Mouse (Mus musculus) erythroblast, embryonic 14.5 days (primary cell): ENCODE measurements at regions not wholly inside any gene's neighbourhood (a gene's known extent, or its start where the extent isn't known, plus 50 kb on each side); places are given as distances from the start of the nearest gene placed in this dataset.

Experiments used
- H3K27me3 ChIP-seq: 2 replicates; pipeline ENCODE4 v1.6.1; 2012; ENCODE audit warnings: inconsistent platforms; ENCODE audit not compliant: control insufficient read depth
- H3K36me3 ChIP-seq: 2 replicates; pipeline ENCODE4 v1.6.1; 2012; ENCODE audit warnings: mild to moderate bottlenecking, inconsistent platforms; ENCODE audit not compliant: control insufficient read depth
- H3K4me1 ChIP-seq: 2 replicates; pipeline ENCODE4 v1.6.1; 2012; ENCODE audit warnings: inconsistent platforms; ENCODE audit not compliant: control insufficient read depth
- H3K4me3 ChIP-seq: replicated peaks from 2 replicates; pipeline ENCODE3; 2012; ENCODE audit warnings: moderate library complexity, mild to moderate bottlenecking, inconsistent platforms
- H3K9me3 ChIP-seq: 2 replicates; pipeline ENCODE4 v1.6.1; 2012; ENCODE audit warnings: low read length, inconsistent platforms, mixed read lengths; ENCODE audit not compliant: control insufficient read depth
- GATA1 ChIP-seq: IDR thresholded peaks from 2 replicates; pipeline ENCODE4 v1.6.1; 2012; ENCODE audit warnings: low read length, inconsistent platforms, mixed read lengths
- TAL1 ChIP-seq: IDR thresholded peaks from 3 replicates; pipeline ENCODE4 v1.6.1; 2012; ENCODE audit warnings: low read length, inconsistent platforms, mixed read lengths

- TF ChIP-seq TAL1 (no peak), GATA1 (no peak)
- Histone ChIP-seq H3K4me3 (no peak overlapping the region), H3K27me3 (no peaks in the 10 kb centered on the region), H3K36me3 (no peaks in the 10 kb centered on the region), H3K9me3 (no peaks in the 10 kb centered on the region), H3K4me1 (no peaks in the 10 kb centered on the region)
These were observed 402.4 kb downstream of the H2al1j start for GRCm38 (mm10) chrX:11729992-11730391.

- Histone ChIP-seq H3K9me3 (no peaks in the 10 kb centered on the region), H3K36me3 (no peaks in the 10 kb centered on the region), H3K27me3 (no peaks in the 10 kb centered on the region), H3K4me3 (no peak overlapping the region), H3K4me1 (no peaks in the 10 kb centered on the region)
- TF ChIP-seq GATA1, result no peak
- no peak for TF ChIP-seq TAL1
These were observed 404.7 kb downstream of the H2al1j start for GRCm38 (mm10) chrX:11732371-11732770.

GRCm38 (mm10) chrX:11734505-11735435 lies 407.1 kb downstream of the H2al1j start:
- Histone ChIP-seq H3K4me3 (no peak overlapping the region), H3K27me3 (no peaks in the 10 kb centered on the region), H3K4me1 (no peaks in the 10 kb centered on the region), H3K9me3 (no peaks in the 10 kb centered on the region), H3K36me3 (no peaks in the 10 kb centered on the region)
- TF ChIP-seq GATA1, result no peak
- no peak for TF ChIP-seq TAL1

- no peak overlapping the region for H3K4me3 ChIP-seq
- no peaks in the 10 kb centered on the region for H3K4me1 ChIP-seq
- no peaks in the 10 kb centered on the region for H3K9me3 ChIP-seq
- no peaks in the 10 kb centered on the region for H3K27me3 ChIP-seq
- H3K36me3 ChIP-seq, result no peaks in the 10 kb centered on the region
- TF ChIP-seq TAL1, result no peak
- TF ChIP-seq GATA1, result no peak
These were observed 408.0 kb downstream of the H2al1j start for GRCm38 (mm10) chrX:11735516-11736170.

GRCm38 (mm10) chrX:11736481-11736880 lies 408.9 kb downstream of the H2al1j start:
- H3K9me3 ChIP-seq, result no peaks in the 10 kb centered on the region
- no peak for TF ChIP-seq GATA1
- no peak for TF ChIP-seq TAL1
- H3K4me1 ChIP-seq, result no peaks in the 10 kb centered on the region
- no peak overlapping the region for H3K4me3 ChIP-seq
- no peaks in the 10 kb centered on the region for H3K27me3 ChIP-seq
- H3K36me3 ChIP-seq, result no peaks in the 10 kb centered on the region

GRCm38 (mm10) chrX:11739565-11739964 lies 411.9 kb downstream of the H2al1j start:
- H3K27me3 ChIP-seq, result no peaks in the 10 kb centered on the region
- H3K4me3 ChIP-seq, result no peak overlapping the region
- no peaks in the 10 kb centered on the region for H3K36me3 ChIP-seq
- TF ChIP-seq GATA1 (no peak), TAL1 (no peak)
- H3K4me1 ChIP-seq, result no peaks in the 10 kb centered on the region
- H3K9me3 ChIP-seq, result no peaks in the 10 kb centered on the region

GRCm38 (mm10) chrX:11745911-11746310 lies 414.2 kb downstream of the Bcor start:
- Histone ChIP-seq H3K4me1 (no peaks in the 10 kb centered on the region), H3K4me3 (no peak overlapping the region), H3K9me3 (no peaks in the 10 kb centered on the region), H3K27me3 (no peaks in the 10 kb centered on the region), H3K36me3 (no peaks in the 10 kb centered on the region)
- no peak for TF ChIP-seq TAL1
- TF ChIP-seq GATA1, result no peak

- H3K4me1 ChIP-seq, result no peaks in the 10 kb centered on the region
- no peak overlapping the region for H3K4me3 ChIP-seq
- H3K36me3 ChIP-seq, result no peaks in the 10 kb centered on the region
- no peaks in the 10 kb centered on the region for H3K27me3 ChIP-seq
- TF ChIP-seq GATA1, result no peak
- TF ChIP-seq TAL1, result no peak
- H3K9me3 ChIP-seq, result no peaks in the 10 kb centered on the region
These were observed 412.6 kb downstream of the Bcor start for GRCm38 (mm10) chrX:11747386-11748121.

GRCm38 (mm10) chrX:11748278-11748677 lies 411.9 kb downstream of the Bcor start:
- TF ChIP-seq TAL1, result no peak
- no peak for TF ChIP-seq GATA1
- no peak overlapping the region for H3K4me3 ChIP-seq
- H3K9me3 ChIP-seq, result no peaks in the 10 kb centered on the region
- no peaks in the 10 kb centered on the region for H3K27me3 ChIP-seq
- H3K4me1 ChIP-seq, result no peaks in the 10 kb centered on the region
- H3K36me3 ChIP-seq, result no peaks in the 10 kb centered on the region
